Mouse (Mus musculus) adrenal gland, adult 2 months (tissue): ENCODE results near the gene Sh3bgrl2. TPM values are rescaled to one million over a fixed set of nuclear protein-coding genes. Genes with fewer than 3 reads are reported as not detected.
A peak's percentile ranks its signal among the peaks of the same experiment; 100 is the strongest.

ENCODE experiments used
- DNase-seq: peaks from one replicate; pipeline ENCODE4 v3.0.0; 2021
- polyA plus RNA-seq: library from polyadenylated mRNA; depleted of rRNA; stranded (reverse); fragments of >200 nt; gene quantifications from 2 replicates; pipeline ENCODE4 v1.2.3, GENCODE M21; 2012
- total RNA-seq, 2 experiments: library from RNA; stranded (reverse); gene quantifications; 2 replicates each; pipeline ENCODE4 v1.2.3; 2021

Gene Sh3bgrl2
- total and polyA plus RNA-seq, 3 experiments: 1.5 to 20.2 (median 16.1) TPM

GRCm38 (mm10) chr9:83589063-83589462 is 40.9 kb downstream of the Sh3bgrl2 start:
- DNase-seq: no peak

DNA sequence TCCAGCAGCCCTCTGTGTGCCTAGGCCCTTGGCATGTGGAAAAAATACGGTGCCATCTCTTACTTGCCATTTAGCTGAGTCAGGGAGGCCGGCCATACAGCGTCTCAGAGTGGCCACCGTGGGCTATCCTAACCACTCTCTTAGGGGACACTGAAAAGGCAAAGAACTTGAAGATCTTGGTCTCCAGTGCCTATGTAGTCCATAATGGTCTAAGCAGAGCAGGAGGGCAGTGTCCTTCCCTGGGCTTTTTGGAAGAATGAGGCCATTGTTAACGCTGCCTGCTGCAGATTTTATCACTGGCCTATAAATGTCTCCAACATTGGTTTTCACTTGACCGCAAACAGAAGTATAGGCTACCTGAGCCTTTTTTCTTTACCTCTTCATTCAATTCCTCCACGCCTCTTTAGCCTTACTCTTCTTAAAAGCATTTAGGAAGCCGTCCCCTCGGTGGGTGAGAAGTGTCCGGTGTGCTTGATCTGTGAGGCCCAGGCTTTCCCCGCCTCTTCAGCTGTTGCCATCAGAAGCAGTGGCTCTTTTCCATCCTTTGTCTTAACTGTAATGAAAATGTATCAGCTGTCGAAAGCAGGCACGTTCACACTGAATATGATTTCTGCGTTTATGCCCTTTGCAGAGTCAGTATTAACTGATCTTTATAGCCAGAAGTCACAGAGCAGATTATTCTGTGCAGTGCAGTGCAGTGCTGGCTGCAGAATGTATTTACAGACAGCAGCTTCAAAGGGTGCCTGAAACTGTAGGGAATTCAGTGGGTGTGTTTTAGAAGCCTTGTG is 41.7 kb downstream of the Sh3bgrl2 start:
- DNase-seq: no peak

DNA sequence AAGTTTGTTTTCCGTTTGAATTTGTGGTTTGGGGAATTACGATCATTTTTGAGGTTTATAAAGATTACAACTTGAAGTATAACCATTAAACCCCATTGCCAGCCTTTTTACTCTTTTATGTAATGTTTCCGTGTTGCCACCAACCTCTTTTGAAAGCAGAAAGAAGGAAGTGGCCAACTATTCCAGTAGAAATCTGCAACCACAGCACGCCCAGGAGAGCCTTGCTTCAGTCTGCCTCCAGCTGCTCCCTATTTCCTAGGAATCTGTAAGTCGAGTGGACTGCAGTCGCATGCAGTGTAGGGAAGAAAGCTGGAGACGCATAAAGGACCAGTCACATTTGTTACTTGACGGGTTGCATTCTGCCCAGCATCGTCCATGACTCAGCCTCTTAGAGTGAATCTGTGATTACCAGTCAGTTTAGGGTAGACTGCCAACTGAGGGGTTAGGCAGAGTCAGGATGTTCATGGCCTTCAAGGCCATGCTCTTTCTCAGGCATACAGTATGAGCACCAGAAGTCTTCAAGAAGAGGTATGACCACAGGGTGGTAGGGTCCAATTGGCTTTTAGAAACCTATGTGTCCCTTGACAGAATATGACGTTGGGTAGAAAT is 43.8 kb downstream of the Sh3bgrl2 start:
- peak; percentile 26 for DNase-seq

GRCm38 (mm10) chr9:83593811-83594210 is 45.7 kb downstream of the Sh3bgrl2 start:
- DNase-seq: peak; percentile 30

DNA sequence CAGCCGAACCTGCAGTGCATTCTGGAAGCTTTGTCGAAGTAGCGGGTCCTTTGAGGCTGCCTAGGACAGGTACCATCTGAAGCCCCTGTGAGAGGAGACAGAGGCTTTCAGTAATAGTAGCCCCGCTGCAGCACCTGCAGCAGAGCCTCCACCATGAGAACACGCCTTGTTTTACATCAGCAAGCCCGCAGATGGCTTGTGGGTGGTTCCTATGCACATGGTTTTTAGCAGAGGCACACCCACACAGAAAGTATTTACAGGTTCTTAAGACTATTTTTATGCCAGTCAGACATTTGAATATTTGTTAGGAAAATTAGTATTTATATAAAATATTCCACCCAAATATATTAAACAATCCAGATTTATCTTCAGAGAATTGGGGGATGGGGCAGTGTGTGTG is 48.0 kb downstream of the Sh3bgrl2 start:
- DNase-seq: no peak

GRCm38 (mm10) chr9:83596646-83597481 is 48.7 kb downstream of the Sh3bgrl2 start:
- DNase-seq: peak; percentile 60

- DNase-seq: no peak
Measured at GRCm38 (mm10) chr9:83598047-83598446, 49.9 kb downstream of the Sh3bgrl2 start.

DNA sequence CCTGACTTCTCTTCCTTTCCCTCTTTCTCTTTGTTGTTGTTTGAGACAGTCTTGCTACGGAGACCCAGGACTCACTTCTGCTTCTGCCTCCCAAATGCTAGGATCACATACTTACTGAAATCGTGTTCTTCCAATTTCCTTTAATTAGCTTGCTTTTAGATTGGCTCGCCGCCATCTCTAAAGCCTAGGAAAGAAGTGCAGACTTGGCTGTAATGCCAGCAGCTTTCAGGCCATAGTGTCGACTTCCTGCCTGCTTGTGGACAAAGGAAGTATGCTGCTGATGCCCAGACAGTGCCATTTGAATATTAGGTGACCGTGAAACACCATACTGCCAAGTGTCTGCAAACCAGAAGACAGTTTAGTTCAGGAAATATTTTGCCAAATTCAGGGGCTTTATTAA is 51.4 kb downstream of the Sh3bgrl2 start:
- DNase-seq: no peak

GRCm38 (mm10) chr9:83600286-83601048 is 52.3 kb downstream of the Sh3bgrl2 start:
- DNase-seq: no peak

GRCm38 (mm10) chr9:83602176-83602770 is 54.1 kb downstream of the Sh3bgrl2 start:
- DNase-seq: no peak

- DNase-seq: no peak
Measured at GRCm38 (mm10) chr9:83603159-83603558, 55.0 kb downstream of the Sh3bgrl2 start.

DNA sequence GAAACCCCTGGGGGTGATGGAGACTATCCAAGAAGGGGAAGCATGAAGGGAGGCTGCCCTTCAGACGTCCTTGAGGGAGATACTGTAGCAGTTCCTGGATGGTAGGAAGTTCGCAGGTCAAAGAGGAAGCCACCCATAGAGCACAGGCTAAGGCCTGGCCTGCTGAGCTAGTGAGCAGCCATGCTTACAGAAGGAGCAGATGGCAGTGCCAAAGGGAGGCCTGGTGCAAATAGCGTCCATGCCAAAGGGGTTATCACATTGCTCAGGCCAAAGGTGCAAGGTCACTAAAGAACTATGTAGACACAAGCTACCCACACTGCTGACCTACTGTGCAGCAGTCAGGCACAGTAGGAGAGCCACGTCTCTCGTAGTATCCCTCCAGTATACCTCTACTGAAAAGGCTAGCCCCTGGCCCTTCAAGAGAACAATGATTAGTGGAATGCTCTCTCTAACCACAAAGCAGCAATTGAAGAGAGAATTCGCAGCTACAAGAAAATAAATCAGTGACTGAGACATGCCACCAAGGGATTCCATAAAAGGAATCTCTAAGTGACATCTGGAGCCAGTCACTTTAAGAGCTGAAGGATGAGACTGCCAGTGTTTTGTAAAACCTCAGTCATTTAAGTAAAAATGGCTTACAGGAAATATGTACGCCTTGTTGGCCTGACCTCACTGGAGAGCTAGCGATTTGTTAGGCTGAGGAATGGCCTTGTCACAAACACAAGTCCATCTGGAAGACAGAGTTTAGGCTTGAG is 57.9 kb downstream of the Sh3bgrl2 start:
- DNase-seq: no peak

DNA sequence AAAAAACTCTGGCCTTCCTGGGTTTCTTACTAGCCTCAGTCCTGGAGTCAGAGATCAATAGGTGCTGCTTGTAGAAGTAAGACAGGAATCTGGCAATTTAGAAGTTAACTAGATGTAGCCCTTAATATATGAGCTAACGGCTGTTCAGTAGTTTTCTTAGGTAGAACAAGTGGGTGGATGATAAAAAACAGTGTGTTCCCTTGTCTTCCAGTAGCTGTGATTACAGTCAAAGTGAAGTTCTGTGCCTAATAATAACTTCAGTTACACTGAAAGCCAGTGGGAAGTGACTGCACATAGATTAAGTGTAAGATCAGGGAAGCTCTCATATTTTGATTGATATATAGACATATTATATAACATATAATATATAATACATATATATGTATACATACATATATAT is 60.0 kb downstream of the Sh3bgrl2 start:
- no peak for DNase-seq

DNA sequence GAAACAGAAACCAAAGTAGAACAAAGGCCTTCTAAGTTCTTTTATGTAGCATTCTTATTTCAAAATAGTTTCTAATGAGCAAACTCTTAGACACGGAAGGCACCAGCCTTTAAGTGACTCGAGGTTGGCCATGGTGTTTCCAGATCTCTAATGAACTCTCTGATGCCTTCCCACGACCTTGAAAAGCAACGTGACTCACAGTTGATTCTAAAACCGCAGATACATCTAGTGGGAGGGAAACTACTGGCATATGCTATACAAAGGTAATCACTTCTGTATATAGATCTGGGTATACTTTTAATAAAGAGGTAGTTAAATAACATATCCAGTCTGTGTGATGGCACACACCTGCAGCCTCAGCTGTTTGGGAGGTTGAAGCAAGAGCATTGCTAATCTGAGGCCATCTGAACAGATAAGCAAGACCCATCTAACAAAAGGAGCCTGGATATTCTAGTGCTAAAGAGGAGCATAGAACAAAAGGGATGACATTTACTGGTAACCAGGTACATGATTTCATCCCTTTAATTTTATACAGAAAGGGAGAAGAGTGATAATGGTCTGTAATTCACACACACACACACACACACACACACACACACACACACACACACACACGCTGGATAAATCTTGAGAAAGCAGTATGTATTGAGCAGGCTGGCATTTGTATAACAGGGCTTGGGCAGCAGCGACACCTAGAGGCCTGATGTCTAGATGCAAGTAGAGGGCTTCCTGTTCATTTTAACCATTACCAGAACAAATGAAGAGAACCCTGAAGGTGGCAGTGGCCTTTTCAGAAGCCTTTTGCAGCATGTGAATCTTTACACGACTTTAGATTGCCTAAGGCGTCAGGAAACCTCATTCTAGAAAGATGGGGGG is 61.5 kb downstream of the Sh3bgrl2 start:
- DNase-seq: peak; percentile 78

DNA sequence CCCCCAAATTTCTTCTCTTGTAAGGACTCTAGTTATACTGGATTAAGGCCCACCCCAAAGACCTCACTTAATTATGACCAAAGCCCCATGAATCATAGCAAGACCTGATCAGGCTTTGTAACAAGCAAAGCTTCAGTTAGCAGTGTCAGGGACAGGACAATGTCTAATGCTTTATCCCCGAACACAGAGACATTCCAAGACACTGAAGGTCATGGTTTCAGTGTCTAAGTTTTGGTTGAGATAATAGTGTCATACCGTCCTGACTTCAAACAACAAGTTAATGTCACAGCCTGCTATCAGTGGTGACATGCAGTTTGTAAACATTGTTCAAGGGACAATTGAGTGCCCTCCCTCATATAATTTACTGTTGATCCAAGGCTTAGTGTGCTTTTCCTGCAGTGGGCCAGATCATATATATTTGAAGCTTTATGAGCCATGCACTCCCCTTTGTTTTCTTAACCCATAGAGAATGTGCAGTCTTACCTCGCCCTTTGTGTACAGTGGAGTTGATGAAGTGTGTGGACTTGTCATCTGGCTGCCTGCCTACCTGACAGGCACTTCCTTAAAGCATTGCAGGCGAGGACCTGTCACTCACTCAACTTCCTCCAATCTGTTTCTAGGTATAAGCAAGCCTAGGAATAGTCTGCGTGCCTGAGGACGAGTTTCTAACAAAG is 67.9 kb downstream of the Sh3bgrl2 start:
- DNase-seq: no peak

- DNase-seq: no peak
Measured at GRCm38 (mm10) chr9:83616586-83617081, 68.5 kb downstream of the Sh3bgrl2 start.

GRCm38 (mm10) chr9:83623455-83623854 is 75.3 kb downstream of the Sh3bgrl2 start:
- DNase-seq: no peak

- DNase-seq: no peak
Measured at GRCm38 (mm10) chr9:83624193-83624592, 76.1 kb downstream of the Sh3bgrl2 start.

DNA sequence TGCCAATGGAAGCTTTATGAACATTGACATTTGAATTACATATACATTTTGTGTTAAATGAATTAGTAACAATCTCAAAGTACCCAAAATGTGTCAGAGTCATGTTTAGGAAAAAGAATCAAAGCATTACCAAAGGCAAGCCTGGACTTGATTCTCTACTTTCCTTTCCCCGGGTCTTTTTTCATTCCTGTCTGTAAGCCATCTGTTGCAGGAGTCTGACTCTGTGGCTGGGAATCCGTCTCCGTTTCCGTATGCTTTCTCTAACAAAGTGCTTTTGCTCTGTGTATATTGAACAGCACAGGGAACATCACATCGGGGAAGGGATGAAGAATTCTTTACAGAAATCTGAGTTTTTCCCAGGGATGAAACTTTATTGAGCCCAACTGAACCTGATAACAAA is 77.0 kb downstream of the Sh3bgrl2 start:
- DNase-seq: no peak
